Mouse (Mus musculus): ENCODE measurements around the gene Akap7. TPM values are rescaled to one million over a fixed set of nuclear protein-coding genes. Genes with fewer than 3 reads are reported as not detected.

Akap7 gene
- polyA plus RNA-seq, 1 experiment: 10.6 TPM

DNA sequence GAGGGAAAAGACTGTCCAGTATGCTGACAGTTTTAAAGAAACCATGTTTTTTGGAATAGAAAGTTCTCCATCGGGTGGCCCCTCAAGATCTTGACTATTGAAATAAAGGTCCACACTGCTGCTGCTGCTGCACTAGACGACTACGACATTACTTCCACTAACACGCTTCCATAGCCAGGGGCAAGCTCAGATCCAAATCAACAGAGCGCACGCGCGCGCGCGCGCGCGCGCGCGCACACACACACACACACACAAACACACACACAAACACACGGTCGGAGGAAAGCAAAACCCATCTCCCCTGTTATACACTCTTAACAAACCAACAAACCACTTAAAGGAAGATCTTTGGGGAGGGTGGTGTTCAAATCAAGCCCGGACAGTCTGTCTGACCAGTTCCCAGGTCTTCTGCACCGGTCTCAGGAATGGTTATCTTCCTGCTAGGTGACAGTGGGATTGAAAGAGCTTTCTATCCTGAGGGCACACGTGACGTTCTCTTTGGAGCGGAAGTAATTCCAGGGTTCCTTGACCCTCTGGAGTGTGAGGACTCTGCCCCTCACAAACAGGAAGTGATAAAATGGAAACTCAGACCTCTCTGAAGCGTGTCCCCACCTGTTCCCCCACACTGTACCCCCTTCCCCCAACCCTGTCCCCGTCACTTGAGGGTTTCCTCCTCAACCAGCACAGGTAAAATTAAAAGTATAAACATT is 32.9 kb downstream of the Akap7 start:
- 89% methylated on average over 26 of the region's 26 CpGs for WGBS
- Histone ChIP-seq H3K4me3 (ENCODE audit: low read depth, low read length) (no peak overlapping the region), H3K36me3 (ENCODE audit: control insufficient read depth, insufficient read depth, low read length) (no peaks in the 10 kb centered on the region), H3K4me1 (ENCODE audit: control insufficient read depth, insufficient read depth, insufficient read length, low read length) (no peaks in the 10 kb centered on the region), H3K27me3 (ENCODE audit: control insufficient read depth, insufficient read depth, low read length) (no peaks in the 10 kb centered on the region), H3K27ac (ENCODE audit: insufficient read depth, low read depth, low read length) (no peak overlapping the region)
- TF ChIP-seq CTCF (IDR thresholded peaks at IDR 0.05; ENCODE audit: extremely low read depth, insufficient read length, insufficient replicate concordance, low read depth, low read length): no peak
- no peak for TF ChIP-seq POLR2A (IDR thresholded peaks at IDR 0.05; ENCODE audit: low read depth, low read length)

DNA sequence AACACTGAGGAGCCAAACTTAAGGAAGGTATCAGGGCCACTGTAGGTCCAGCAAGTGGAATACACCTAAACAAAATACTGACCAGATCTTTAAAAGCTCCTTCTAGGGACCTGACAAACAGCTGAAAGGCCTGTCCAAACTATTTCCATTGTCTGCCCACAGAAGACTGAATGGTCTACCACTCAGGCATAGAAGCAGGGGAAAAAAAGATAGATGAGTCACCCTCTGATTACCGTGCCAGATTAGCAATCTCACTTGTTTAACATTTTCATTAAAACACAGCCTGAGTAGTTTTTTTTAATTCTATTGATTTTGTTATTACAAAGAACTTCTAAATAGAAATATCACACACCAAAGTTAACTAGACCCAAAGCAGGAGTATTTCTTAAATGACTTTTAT is 33.9 kb downstream of the Akap7 start:
- Histone ChIP-seq H3K36me3 (ENCODE audit: control insufficient read depth, insufficient read depth, low read length) (no peaks in the 10 kb centered on the region), H3K4me1 (ENCODE audit: control insufficient read depth, insufficient read depth, insufficient read length, low read length) (no peaks in the 10 kb centered on the region), H3K27me3 (ENCODE audit: control insufficient read depth, insufficient read depth, low read length) (no peaks in the 10 kb centered on the region), H3K27ac (ENCODE audit: insufficient read depth, low read depth, low read length) (no peak overlapping the region), H3K4me3 (ENCODE audit: low read depth, low read length) (no peak overlapping the region)
- TF ChIP-seq CTCF (IDR thresholded peaks at IDR 0.05; ENCODE audit: extremely low read depth, insufficient read length, insufficient replicate concordance, low read depth, low read length): no peak
- no peak for TF ChIP-seq POLR2A (IDR thresholded peaks at IDR 0.05; ENCODE audit: low read depth, low read length)
- 57% methylated on average over 1 of the region's 1 CpGs for WGBS

DNA sequence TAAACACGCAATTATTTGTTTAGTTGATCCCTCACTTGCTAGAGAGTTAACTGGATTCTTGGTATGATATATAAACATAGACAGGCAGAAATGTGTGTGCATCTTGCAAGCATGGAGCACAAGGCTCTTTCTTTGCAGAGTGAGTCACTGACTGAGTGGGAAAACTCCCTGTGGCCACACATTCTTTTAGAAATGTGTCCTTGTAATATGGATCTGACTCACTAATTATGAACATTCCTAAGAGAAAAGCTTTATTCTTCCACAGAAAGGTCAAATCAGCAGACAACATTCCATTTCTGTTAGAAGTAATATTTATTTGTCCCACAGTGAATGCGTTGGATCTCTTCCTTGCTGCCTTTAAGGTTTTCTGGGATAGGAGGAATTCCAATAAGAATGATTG is 35.9 kb downstream of the Akap7 start:
- no peak for TF ChIP-seq CTCF (IDR thresholded peaks at IDR 0.05; ENCODE audit: extremely low read depth, insufficient read length, insufficient replicate concordance, low read depth, low read length)
- TF ChIP-seq POLR2A (IDR thresholded peaks at IDR 0.05; ENCODE audit: low read depth, low read length): no peak
- H3K36me3 ChIP-seq (ENCODE audit: control insufficient read depth, insufficient read depth, low read length): no peaks in the 10 kb centered on the region
- WGBS: 80% methylated on average over 2 of the region's 2 CpGs
- H3K27ac ChIP-seq (ENCODE audit: insufficient read depth, low read depth, low read length): no peak overlapping the region
- no peaks in the 10 kb centered on the region for H3K27me3 ChIP-seq (ENCODE audit: control insufficient read depth, insufficient read depth, low read length)
- no peak overlapping the region for H3K4me3 ChIP-seq (ENCODE audit: low read depth, low read length)
- no peaks in the 10 kb centered on the region for H3K4me1 ChIP-seq (ENCODE audit: control insufficient read depth, insufficient read depth, insufficient read length, low read length)

DNA sequence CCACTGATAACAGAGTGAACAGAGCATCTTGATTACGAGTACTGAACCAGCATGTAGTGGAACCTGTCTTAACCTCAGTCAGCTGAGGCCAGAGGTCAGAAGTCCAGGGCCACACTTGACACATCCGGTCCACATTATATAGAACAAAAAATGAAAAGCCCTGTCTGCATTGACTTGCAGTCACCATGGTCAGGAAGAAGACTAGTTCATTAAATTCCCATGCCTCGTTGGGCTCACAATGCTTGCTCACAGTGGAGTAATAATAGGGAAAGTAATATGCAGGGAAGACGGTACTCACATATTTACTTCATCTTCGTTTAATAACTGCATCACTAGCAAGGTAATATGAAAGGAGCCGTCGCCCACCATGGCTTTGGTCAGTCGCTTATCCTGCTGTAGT is 36.5 kb downstream of the Akap7 start:
- TF ChIP-seq POLR2A (IDR thresholded peaks at IDR 0.05; ENCODE audit: low read depth, low read length) (no peak), CTCF (IDR thresholded peaks at IDR 0.05; ENCODE audit: extremely low read depth, insufficient read length, insufficient replicate concordance, low read depth, low read length) (no peak)
- H3K27ac ChIP-seq (ENCODE audit: insufficient read depth, low read depth, low read length): no peak overlapping the region
- peaks cover 2% of the 10 kb centered on the region; the same call in 1 of the 2 replicates for H3K36me3 ChIP-seq (ENCODE audit: control insufficient read depth, insufficient read depth, low read length)
- WGBS: 87% methylated on average over 8 of the region's 8 CpGs
- H3K27me3 ChIP-seq (ENCODE audit: control insufficient read depth, insufficient read depth, low read length): no peaks in the 10 kb centered on the region
- no peak overlapping the region for H3K4me3 ChIP-seq (ENCODE audit: low read depth, low read length)
- H3K4me1 ChIP-seq (ENCODE audit: control insufficient read depth, insufficient read depth, insufficient read length, low read length): no peaks in the 10 kb centered on the region

DNA sequence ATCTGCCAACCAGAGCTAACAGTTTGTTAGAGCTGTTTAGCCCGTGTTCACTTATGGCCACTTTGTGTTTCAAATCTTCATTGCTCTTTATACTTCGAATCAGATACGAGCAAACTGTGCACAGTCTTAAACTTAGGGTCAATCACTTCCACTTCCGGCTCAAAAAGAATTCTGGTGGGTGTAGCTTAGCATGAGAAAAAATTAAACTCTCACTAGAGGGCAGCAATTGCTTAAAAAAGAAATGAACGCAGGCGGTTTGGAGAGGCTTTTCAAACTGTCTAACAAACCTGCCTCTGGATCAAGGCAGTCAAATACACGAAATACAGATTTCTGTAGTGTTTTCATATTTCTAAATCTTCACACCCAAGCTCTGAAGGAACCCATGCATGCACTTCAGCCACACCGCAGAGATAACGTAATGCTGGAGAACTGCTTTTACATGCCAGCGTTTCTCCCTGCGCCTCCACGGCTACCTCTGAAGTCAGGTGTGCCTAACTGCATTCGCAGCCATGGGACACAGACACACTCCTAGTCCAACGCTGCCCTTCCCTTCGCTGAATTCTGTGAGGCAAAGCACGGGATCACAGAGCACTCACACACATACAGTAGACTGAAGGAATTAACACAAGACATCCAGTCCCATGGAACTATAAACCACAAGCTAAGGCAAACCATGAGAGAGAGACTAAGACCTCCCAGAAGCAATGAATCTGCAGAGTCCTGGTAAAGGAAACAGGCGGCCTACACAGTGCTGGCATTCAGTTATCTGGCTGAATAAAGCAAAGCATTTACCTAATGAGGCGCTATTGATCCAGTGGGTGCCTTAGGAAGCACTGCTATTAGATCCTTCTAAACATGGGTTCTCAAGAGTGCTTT is 39.0 kb downstream of the Akap7 start:
- peaks cover 2% of the 10 kb centered on the region; the same call in 1 of the 2 replicates for H3K36me3 ChIP-seq (ENCODE audit: control insufficient read depth, insufficient read depth, low read length)
- no peak overlapping the region for H3K27ac ChIP-seq (ENCODE audit: insufficient read depth, low read depth, low read length)
- TF ChIP-seq POLR2A (IDR thresholded peaks at IDR 0.05; ENCODE audit: low read depth, low read length) (no peak), CTCF (IDR thresholded peaks at IDR 0.05; ENCODE audit: extremely low read depth, insufficient read length, insufficient replicate concordance, low read depth, low read length) (no peak)
- no peak overlapping the region for H3K4me3 ChIP-seq (ENCODE audit: low read depth, low read length)
- no peaks in the 10 kb centered on the region for H3K4me1 ChIP-seq (ENCODE audit: control insufficient read depth, insufficient read depth, insufficient read length, low read length)
- 38% methylated on average over 18 of the region's 18 CpGs for WGBS
- H3K27me3 ChIP-seq (ENCODE audit: control insufficient read depth, insufficient read depth, low read length): no peaks in the 10 kb centered on the region

DNA sequence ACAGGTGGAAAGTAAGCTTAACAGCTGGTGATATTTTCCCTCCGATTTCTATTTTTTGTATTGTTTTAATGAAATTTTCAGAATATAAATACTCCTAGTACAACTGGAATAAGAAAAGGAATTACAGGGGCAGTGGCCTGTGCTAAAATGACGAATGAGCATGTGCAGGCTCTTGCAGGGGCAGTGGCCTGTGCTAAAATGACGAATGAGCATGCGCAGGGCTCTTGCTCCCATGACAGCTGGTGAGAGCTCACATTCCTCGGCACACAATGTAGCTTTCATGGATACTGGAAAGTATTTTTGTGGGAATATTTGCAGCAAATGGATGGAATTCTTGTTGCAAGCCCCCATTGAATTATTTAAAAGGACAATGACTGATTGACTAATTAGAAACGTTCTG is 46.5 kb downstream of the Akap7 start:
- Histone ChIP-seq H3K4me3 (ENCODE audit: low read depth, low read length) (no peak overlapping the region), H3K27ac (ENCODE audit: insufficient read depth, low read depth, low read length) (no peak overlapping the region), H3K4me1 (ENCODE audit: control insufficient read depth, insufficient read depth, insufficient read length, low read length) (no peaks in the 10 kb centered on the region), H3K36me3 (ENCODE audit: control insufficient read depth, insufficient read depth, low read length) (no peaks in the 10 kb centered on the region), H3K27me3 (ENCODE audit: control insufficient read depth, insufficient read depth, low read length) (no peaks in the 10 kb centered on the region)
- 79% methylated on average over 6 of the region's 6 CpGs for WGBS
- TF ChIP-seq CTCF (IDR thresholded peaks at IDR 0.05; ENCODE audit: extremely low read depth, insufficient read length, insufficient replicate concordance, low read depth, low read length) (no peak), POLR2A (IDR thresholded peaks at IDR 0.05; ENCODE audit: low read depth, low read length) (no peak)

DNA sequence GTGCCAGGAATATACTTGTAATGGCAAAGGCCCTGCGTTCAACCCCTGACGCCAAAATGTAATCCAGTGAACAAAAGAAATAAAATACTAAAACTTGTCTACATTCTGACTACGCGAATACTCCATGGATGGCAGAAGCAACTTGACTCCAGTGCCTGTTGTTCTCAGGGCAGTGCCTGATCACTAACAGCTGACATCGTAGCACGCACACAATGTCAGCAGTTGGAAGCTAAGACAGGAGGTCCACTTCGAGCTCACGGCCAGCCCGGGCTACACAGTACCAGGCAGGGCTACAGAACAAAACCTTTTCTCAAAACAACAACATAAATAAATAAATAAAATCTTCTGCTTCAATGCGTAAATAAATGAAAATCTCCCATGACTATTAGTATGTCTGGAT is 46.9 kb downstream of the Akap7 start:
- no peak overlapping the region for H3K4me3 ChIP-seq (ENCODE audit: low read depth, low read length)
- H3K36me3 ChIP-seq (ENCODE audit: control insufficient read depth, insufficient read depth, low read length): no peaks in the 10 kb centered on the region
- H3K27me3 ChIP-seq (ENCODE audit: control insufficient read depth, insufficient read depth, low read length): no peaks in the 10 kb centered on the region
- 95% methylated on average over 10 of the region's 10 CpGs for WGBS
- no peak for TF ChIP-seq POLR2A (IDR thresholded peaks at IDR 0.05; ENCODE audit: low read depth, low read length)
- TF ChIP-seq CTCF (IDR thresholded peaks at IDR 0.05; ENCODE audit: extremely low read depth, insufficient read length, insufficient replicate concordance, low read depth, low read length): no peak
- no peaks in the 10 kb centered on the region for H3K4me1 ChIP-seq (ENCODE audit: control insufficient read depth, insufficient read depth, insufficient read length, low read length)
- H3K27ac ChIP-seq (ENCODE audit: insufficient read depth, low read depth, low read length): no peak overlapping the region
